ENCODE assay signal across 7 mouse cellular contexts in the genomic region with DNA sequence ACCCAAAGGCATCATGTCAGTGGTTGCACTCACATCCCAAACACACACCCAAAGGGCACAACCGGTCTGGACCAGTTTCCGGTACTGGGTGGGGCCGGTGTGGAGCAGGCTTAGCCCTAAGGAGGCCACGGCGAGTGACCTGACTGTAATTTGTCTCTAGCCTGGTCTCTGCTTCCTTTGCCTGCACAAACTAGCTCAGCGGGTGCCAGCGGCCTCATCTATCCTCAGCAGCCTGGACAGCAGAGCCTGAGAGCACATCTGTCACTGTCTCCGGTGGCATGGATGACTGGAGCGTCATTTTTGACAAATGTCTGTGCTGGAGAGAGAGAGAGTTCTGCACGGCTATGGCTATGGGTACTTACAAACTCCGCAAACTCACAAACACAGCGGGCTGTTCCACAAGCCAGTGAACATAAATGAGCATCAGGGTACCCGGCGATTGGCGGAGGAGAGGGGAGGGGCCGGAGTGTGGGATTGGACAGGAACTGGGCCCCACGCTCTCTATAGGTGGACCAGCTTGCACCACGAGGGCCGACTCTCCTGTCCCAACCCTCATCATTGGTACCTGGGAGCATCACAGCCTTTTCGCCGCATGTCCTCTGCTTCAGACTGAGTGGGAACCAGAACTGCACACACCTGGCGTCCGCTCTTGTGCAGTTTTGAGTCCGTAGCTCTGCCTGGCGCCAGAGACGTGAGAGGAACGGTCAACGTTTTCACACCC.
A peak's percentile ranks its signal among the peaks of the same experiment; 100 is the strongest.
DNase-seq lines count a peak whose midpoint lies in the region; ATAC-seq and TF ChIP-seq lines count a peak whose summit lies in the region.

No protein-coding gene starts in this region.

- H3K27me3 ChIP-seq in forebrain, embryonic 15.5 days: no peaks in the 10 kb centered on the region
- H3K27me3 ChIP-seq in kidney, postnatal 0 days (ENCODE audit: insufficient read depth, low read length): no peaks in the 10 kb centered on the region
- no peaks in the 10 kb centered on the region for H3K27me3 ChIP-seq in stomach, postnatal 0 days (ENCODE audit: control insufficient read depth, insufficient read depth, low read length)
- no peaks in the 10 kb centered on the region for H3K27me3 ChIP-seq in heart, embryonic 10.5 days (ENCODE audit: insufficient read depth, poor library complexity, severe bottlenecking)

- peak; percentile 73 for ATAC-seq in forebrain, embryonic 15.5 days (replicated peaks)
- peak; percentile 59; the same call in 1 of the 2 replicates for ATAC-seq in kidney, postnatal 0 days (replicated peaks; ENCODE audit: low FRiP score, low read depth)
- peak; percentile 55; the same call in 1 of the 2 replicates for ATAC-seq in stomach, postnatal 0 days (ENCODE audit: low FRiP score, low TSS enrichment)

- no peaks in the 10 kb centered on the region for H3K9me3 ChIP-seq in forebrain, embryonic 15.5 days
- no peaks in the 10 kb centered on the region for H3K9me3 ChIP-seq in kidney, postnatal 0 days (replicated peaks; ENCODE audit: low read length)
- H3K9me3 ChIP-seq in stomach, postnatal 0 days (ENCODE audit: control insufficient read depth, low read length): no peaks in the 10 kb centered on the region
- no peaks in the 10 kb centered on the region for H3K9me3 ChIP-seq in heart, embryonic 10.5 days

- no peak for TF ChIP-seq CTCF in brain, embryonic 14.5 days (IDR thresholded peaks at IDR 0.05; ENCODE audit: borderline replicate concordance, extremely low read depth, insufficient read depth, insufficient read length)
- TF ChIP-seq CTCF in kidney, postnatal 0 days (IDR thresholded peaks at IDR 0.05; ENCODE audit: low read depth): no peak
- no peak for TF ChIP-seq CTCF in stomach, postnatal 0 days (IDR thresholded peaks at IDR 0.05; ENCODE audit: low read depth)

- no peak overlapping the region for H3K4me3 ChIP-seq in forebrain, embryonic 15.5 days
- no peak overlapping the region for H3K4me3 ChIP-seq in kidney, postnatal 0 days (replicated peaks; ENCODE audit: low read depth, low read length)
- no peak overlapping the region for H3K4me3 ChIP-seq in stomach, postnatal 0 days (ENCODE audit: low read depth, low read length)
- H3K4me3 ChIP-seq in heart, embryonic 10.5 days: no peak overlapping the region

- H3K9ac ChIP-seq in forebrain, embryonic 15.5 days (replicated peaks): no peak overlapping the region
- no peak overlapping the region for H3K9ac ChIP-seq in kidney, postnatal 0 days (ENCODE audit: low read depth, low read length)
- H3K9ac ChIP-seq in stomach, postnatal 0 days (ENCODE audit: low read length): no peak overlapping the region

- 79% methylated on average over 28 of the region's 28 CpGs for WGBS in forebrain, embryonic 15.5 days
- 51% methylated on average over 28 of the region's 28 CpGs for WGBS in kidney, postnatal 0 days
- 57% methylated on average over 28 of the region's 28 CpGs for WGBS in stomach, postnatal 0 days
- WGBS in heart, embryonic 10.5 days: 63% methylated on average over 28 of the region's 28 CpGs

- no peak overlapping the region for H3K4me2 ChIP-seq in forebrain, embryonic 15.5 days (replicated peaks)
- H3K4me2 ChIP-seq in kidney, postnatal 0 days (ENCODE audit: low read length): peak overlapping the region; percentile 16; the same call in 1 of the 2 replicates
- H3K4me2 ChIP-seq in stomach, postnatal 0 days (replicated peaks; ENCODE audit: low read depth): no peak overlapping the region

- H3K27ac ChIP-seq in forebrain, embryonic 15.5 days (replicated peaks): no peak overlapping the region
- peak overlapping the region; percentile 37; the same call in 1 of the 2 replicates for H3K27ac ChIP-seq in kidney, postnatal 0 days
- no peak overlapping the region for H3K27ac ChIP-seq in stomach, postnatal 0 days (replicated peaks)
- no peak overlapping the region for H3K27ac ChIP-seq in heart, embryonic 10.5 days

- no peak for TF ChIP-seq EP300 in stomach, postnatal 0 days (optimal IDR thresholded peaks at IDR 0.05)

- no peaks in the 10 kb centered on the region for H3K36me3 ChIP-seq in forebrain, embryonic 15.5 days
- H3K36me3 ChIP-seq in kidney, postnatal 0 days (ENCODE audit: insufficient read depth, low read length): no peaks in the 10 kb centered on the region
- no peaks in the 10 kb centered on the region for H3K36me3 ChIP-seq in stomach, postnatal 0 days (ENCODE audit: control insufficient read depth, insufficient read depth, low read length)
- H3K36me3 ChIP-seq in heart, embryonic 10.5 days: no peaks in the 10 kb centered on the region

- H3K4me1 ChIP-seq in forebrain, embryonic 15.5 days: peaks cover 5% of the 10 kb centered on the region
- H3K4me1 ChIP-seq in kidney, postnatal 0 days (replicated peaks; ENCODE audit: insufficient read depth, low read length): peaks cover 9% of the 10 kb centered on the region; the same call in 1 of the 2 replicates
- H3K4me1 ChIP-seq in stomach, postnatal 0 days (replicated peaks; ENCODE audit: control insufficient read depth, insufficient read depth): no peaks in the 10 kb centered on the region
- H3K4me1 ChIP-seq in heart, embryonic 10.5 days: peaks cover 7% of the 10 kb centered on the region; the same call in 1 of the 2 replicates

- peak; percentile 55 for DNase-seq in brain, embryonic 14.5 days (ENCODE audit: low read depth)
- DNase-seq in kidney, postnatal 0 days (ENCODE audit: low spot score): peak; percentile 36
- peak; percentile 17 for DNase-seq in lung, postnatal 14 days
- DNase-seq in stomach, postnatal 0 days (ENCODE audit: low spot score): peak; percentile 22
- DNase-seq in urinary bladder, postnatal 14 days (ENCODE audit: low spot score): no peak
- DNase-seq in heart, embryonic 10.5 days (ENCODE audit: low spot score): no peak

- no peak for TF ChIP-seq POLR2A in brain, embryonic 14.5 days (IDR thresholded peaks at IDR 0.05; ENCODE audit: borderline replicate concordance, extremely low read depth, insufficient read depth, insufficient read length, poor library complexity, severe bottlenecking)

Comparison
In these comparisons a context has a peak if more than half of its experiments do, and no peak if none do; other contexts are left out.
1. DNase-seq: peak in brain, embryonic 14.5 days (single experiment), kidney, postnatal 0 days (single experiment), lung, postnatal 14 days (single experiment) and stomach, postnatal 0 days (single experiment); none in urinary bladder, postnatal 14 days (single experiment) and heart, embryonic 10.5 days (single experiment).
2. Peak in every context shown above with its lines, with median percentiles within 50 percentile points of each other: ATAC-seq.